Mouse (Mus musculus) embryonic facial prominence, embryonic 11.5 days (tissue): ENCODE results near the gene Upp2. TPM values are rescaled to one million over a fixed set of nuclear protein-coding genes. Genes with fewer than 3 reads are reported as not detected.

Experiments
- ATAC-seq: fragments of 200-750 bp; cut with Nextera tagmentation; replicated peaks from 2 replicates; pipeline ENCODE4 v1.8.0; 2017; ENCODE audit warnings: low read depth; ENCODE audit not compliant: insufficient number of reproducible peaks, low FRiP score, low TSS enrichment
- DNase-seq: peaks from one replicate; pipeline ENCODE4 v3.0.0-alpha.2; 2015; ENCODE audit warnings: low spot score
- H3K27ac ChIP-seq: fragments of 300-500 bp; sonication (generic); replicated peaks from 2 replicates; pipeline ENCODE4 v1.5.1; 2014; ENCODE audit warnings: mild to moderate bottlenecking, low read depth, low read length, control low read depth
- H3K27me3 ChIP-seq: fragments of 300-500 bp; sonication (generic); 2 replicates; pipeline ENCODE4 v1.6.1; 2014; ENCODE audit warnings: mild to moderate bottlenecking, low read length, moderate library complexity, mixed read lengths; ENCODE audit not compliant: control insufficient read depth, insufficient read depth
- H3K36me3 ChIP-seq: fragments of 300-500 bp; sonication (generic); replicated peaks from 2 replicates; pipeline ENCODE4 v1.6.1; 2014; ENCODE audit warnings: low read depth, mild to moderate bottlenecking, low read length, moderate library complexity, mixed read lengths; ENCODE audit not compliant: control insufficient read depth, insufficient read depth
- H3K4me1 ChIP-seq: fragments of 300-500 bp; sonication (generic); 2 replicates; pipeline ENCODE4 v1.6.1; 2014; ENCODE audit warnings: low read length, mixed read lengths; ENCODE audit not compliant: control insufficient read depth, insufficient read depth
- H3K4me2 ChIP-seq: fragments of 300-500 bp; sonication (generic); 2 replicates; pipeline ENCODE4 v1.6.1; 2014; ENCODE audit warnings: low read depth, mild to moderate bottlenecking, control low read depth, low read length, moderate library complexity
- H3K4me3 ChIP-seq: fragments of 300-500 bp; sonication (generic); 2 replicates; pipeline ENCODE4 v1.5.1; 2014; ENCODE audit warnings: low read depth, low read length, control low read depth
- H3K9ac ChIP-seq: fragments of 300-500 bp; sonication (generic); replicated peaks from 2 replicates; pipeline ENCODE4 v1.6.1; 2014; ENCODE audit warnings: mild to moderate bottlenecking, control low read depth, low read length
- H3K9me3 ChIP-seq: fragments of 300-500 bp; sonication (generic); replicated peaks from 2 replicates; pipeline ENCODE4 v1.6.1; 2016; ENCODE audit warnings: mild to moderate bottlenecking, low read length, inconsistent platforms, mixed read lengths; ENCODE audit not compliant: control insufficient read depth
- WGBS: fragments of 180-500 bp; shearing (Covaris S2); extraction: QIAGEN DNeasy Blood & Tissue Kit; methylation state at CpG from one replicate; pipeline ENCODE4 v1.1.7; 2014; 5-methylcytosine and 5-hydroxymethylcytosine counted together
- polyA plus RNA-seq: library from polyadenylated mRNA; unstranded; fragments of >200 nt; fragmentation: Nextera tagmentation; extraction: Ambion mirVana; gene quantifications from 2 replicates; pipeline ENCODE4 v1.2.1, GENCODE M21; 2014

Upp2 gene
- polyA plus RNA-seq, 1 experiment from 2014 or later, result 5.0 TPM

- Histone ChIP-seq H3K36me3 (no peaks in the 10 kb centered on the region), H3K27ac (no peak overlapping the region), H3K9me3 (no peaks in the 10 kb centered on the region), H3K4me2 (no peak overlapping the region), H3K9ac (no peak overlapping the region), H3K4me3 (no peak overlapping the region), H3K4me1 (no peaks in the 10 kb centered on the region), H3K27me3 (no peaks in the 10 kb centered on the region)
- 94% methylated on average over 6 of the region's 6 CpGs for WGBS
- ATAC-seq (no peak), DNase-seq (no peak)
Observed at GRCm38 (mm10) chr2:58599639-58600038, 32.5 kb downstream of the Upp2 start.

- H3K27me3 ChIP-seq, result no peaks in the 10 kb centered on the region
- 90% methylated on average over 4 of the region's 4 CpGs for WGBS
Observed at GRCm38 (mm10) chr2:58601382-58601781, 34.3 kb downstream of the Upp2 start.

GRCm38 (mm10) chr2:58603379-58603778, 36.3 kb downstream of the Upp2 start:
- ATAC-seq (no peak), DNase-seq (no peak)
- Histone ChIP-seq H3K9ac (no peak overlapping the region), H3K4me1 (no peaks in the 10 kb centered on the region), H3K27me3 (no peaks in the 10 kb centered on the region), H3K27ac (no peak overlapping the region), H3K9me3 (no peaks in the 10 kb centered on the region), H3K4me3 (no peak overlapping the region), H3K4me2 (no peak overlapping the region), H3K36me3 (no peaks in the 10 kb centered on the region)
- 86% methylated on average over 3 of the region's 3 CpGs for WGBS

More at GRCm38 (mm10) chr2:58601382-58601781, 34.3 kb downstream of the Upp2 start:
- H3K4me1 ChIP-seq, result no peaks in the 10 kb centered on the region
- H3K9me3 ChIP-seq, result no peaks in the 10 kb centered on the region
- H3K4me2 ChIP-seq, result no peak overlapping the region
- no peak for DNase-seq
- no peak overlapping the region for H3K4me3 ChIP-seq
- no peaks in the 10 kb centered on the region for H3K36me3 ChIP-seq
- ATAC-seq, result no peak
- no peak overlapping the region for H3K9ac ChIP-seq
- no peak overlapping the region for H3K27ac ChIP-seq

DNA sequence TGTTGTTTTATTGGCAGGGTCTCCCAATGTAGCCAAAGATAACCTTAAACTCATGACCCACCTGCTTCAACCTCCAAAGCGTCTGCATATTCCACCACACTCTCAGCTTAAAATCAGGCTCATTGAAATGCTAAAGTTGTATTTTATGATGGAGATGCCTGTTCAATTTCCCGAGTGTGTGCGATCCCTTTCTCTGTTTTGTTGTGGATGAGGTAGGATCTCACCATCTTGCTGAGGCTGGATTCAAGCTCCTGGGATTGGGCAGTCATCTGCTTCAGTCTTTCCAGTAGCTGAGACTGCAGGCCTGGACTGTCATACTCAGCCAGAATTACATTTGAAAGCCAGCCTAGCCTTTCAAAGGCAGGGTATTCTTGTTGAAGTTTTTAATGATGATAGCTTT, 37.7 kb downstream of the Upp2 start:
- H3K27me3 ChIP-seq, result no peaks in the 10 kb centered on the region
- ATAC-seq, result no peak
- 92% methylated on average over 3 of the region's 3 CpGs for WGBS

DNA sequence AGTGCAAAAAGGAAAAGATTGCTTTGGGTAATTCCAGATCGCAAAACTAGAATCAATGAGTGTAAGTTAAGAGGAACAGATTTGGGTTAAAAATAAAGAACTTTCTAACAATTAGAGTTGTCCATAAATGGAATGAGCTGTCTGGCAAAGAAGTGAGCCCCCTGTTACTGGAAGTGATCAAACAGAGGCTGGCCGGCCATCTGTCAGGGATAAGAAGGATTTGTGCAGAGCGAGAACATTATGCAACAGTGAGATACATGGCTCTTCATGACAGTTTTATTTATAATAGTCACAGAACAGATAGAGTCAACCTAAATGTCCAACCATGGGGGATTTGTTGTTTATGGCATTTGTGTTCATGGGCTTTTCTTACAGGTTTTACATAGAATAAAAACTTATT, 46.6 kb downstream of the Upp2 start:
- Histone ChIP-seq H3K9me3 (no peaks in the 10 kb centered on the region), H3K9ac (no peak overlapping the region), H3K36me3 (no peaks in the 10 kb centered on the region), H3K4me1 (no peaks in the 10 kb centered on the region), H3K27ac (no peak overlapping the region), H3K4me2 (no peak overlapping the region), H3K4me3 (no peak overlapping the region), H3K27me3 (no peaks in the 10 kb centered on the region)
- WGBS, result 94% methylated on average over 3 of the region's 3 CpGs
- DNase-seq (no peak), ATAC-seq (no peak)

More for the DNA sequence above, 37.7 kb downstream of the Upp2 start:
- Histone ChIP-seq H3K4me2 (no peak overlapping the region), H3K36me3 (no peaks in the 10 kb centered on the region), H3K4me3 (no peak overlapping the region), H3K4me1 (no peaks in the 10 kb centered on the region), H3K9me3 (no peaks in the 10 kb centered on the region), H3K9ac (no peak overlapping the region), H3K27ac (no peak overlapping the region)
- DNase-seq, result no peak

GRCm38 (mm10) chr2:58614851-58615250, 47.8 kb downstream of the Upp2 start:
- Histone ChIP-seq H3K9me3 (no peaks in the 10 kb centered on the region), H3K4me2 (no peak overlapping the region), H3K27me3 (no peaks in the 10 kb centered on the region), H3K27ac (no peak overlapping the region), H3K4me1 (no peaks in the 10 kb centered on the region), H3K9ac (no peak overlapping the region), H3K4me3 (no peak overlapping the region), H3K36me3 (no peaks in the 10 kb centered on the region)
- 95% methylated on average over 8 of the region's 8 CpGs for WGBS
- ATAC-seq (no peak), DNase-seq (no peak)

DNA sequence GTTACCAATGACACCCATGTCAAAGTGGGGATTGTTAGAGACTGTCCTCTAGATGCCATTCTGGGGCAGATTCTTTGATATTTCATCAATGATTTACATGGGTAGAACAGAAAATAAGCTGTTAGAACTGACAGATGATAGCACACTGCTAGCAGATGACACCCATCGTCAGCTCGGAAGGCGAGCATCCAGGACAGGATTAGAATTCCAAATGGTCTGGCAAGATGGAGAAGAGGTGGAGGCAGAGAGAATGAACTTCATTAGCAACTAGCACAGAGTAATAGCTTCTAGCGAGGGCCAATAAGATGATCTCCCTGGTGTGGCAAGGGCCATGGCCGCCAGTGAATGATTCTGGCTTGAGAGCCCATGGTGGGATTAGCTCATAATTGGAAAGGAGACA, 48.7 kb downstream of the Upp2 start:
- no peaks in the 10 kb centered on the region for H3K9me3 ChIP-seq
- H3K27me3 ChIP-seq, result no peaks in the 10 kb centered on the region
- H3K4me3 ChIP-seq, result no peak overlapping the region
- H3K27ac ChIP-seq, result no peak overlapping the region
- no peak for DNase-seq
- H3K9ac ChIP-seq, result no peak overlapping the region
- no peak for ATAC-seq
- WGBS, result 92% methylated on average over 5 of the region's 5 CpGs
- no peaks in the 10 kb centered on the region for H3K36me3 ChIP-seq
- no peaks in the 10 kb centered on the region for H3K4me1 ChIP-seq
- no peak overlapping the region for H3K4me2 ChIP-seq

DNA sequence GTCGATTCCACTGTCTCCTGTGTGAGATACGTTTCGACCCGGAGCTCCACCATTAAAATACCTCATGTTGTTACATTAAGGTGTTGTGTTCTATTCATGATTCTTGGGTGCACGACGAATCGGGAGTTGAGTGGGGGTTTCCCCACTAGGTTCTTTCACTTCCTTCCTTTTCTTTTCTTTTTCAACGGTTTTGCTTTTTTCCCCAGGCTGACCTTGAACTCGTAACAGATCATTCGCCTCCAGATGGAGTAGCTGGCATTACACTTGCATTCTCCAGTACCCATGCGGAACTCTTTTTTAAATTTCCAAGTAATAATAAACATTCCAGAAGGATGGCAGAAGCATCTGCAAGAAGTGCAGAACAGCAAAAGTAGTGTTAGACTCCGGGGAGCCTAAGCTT, 58.1 kb downstream of the Upp2 start:
- WGBS, result 64% methylated on average over 12 of the region's 12 CpGs
- no peaks in the 10 kb centered on the region for H3K36me3 ChIP-seq

More for the DNA sequence above, 58.1 kb downstream of the Upp2 start:
- H3K4me3 ChIP-seq, result no peak overlapping the region
- H3K27me3 ChIP-seq, result no peaks in the 10 kb centered on the region
- DNase-seq (no peak), ATAC-seq (no peak)
- no peaks in the 10 kb centered on the region for H3K4me1 ChIP-seq
- no peak overlapping the region for H3K27ac ChIP-seq
- H3K9me3 ChIP-seq, result no peaks in the 10 kb centered on the region
- H3K4me2 ChIP-seq, result no peak overlapping the region
- no peak overlapping the region for H3K9ac ChIP-seq
